Mouse (Mus musculus): ENCODE measurements around the gene Olfr117.
"Not testable (repeated sequence)": the region's sequence is repeated elsewhere in the genome, so short reads cannot be mapped to it uniquely, and the experiment has no call there.

Olfr117 gene

DNA sequence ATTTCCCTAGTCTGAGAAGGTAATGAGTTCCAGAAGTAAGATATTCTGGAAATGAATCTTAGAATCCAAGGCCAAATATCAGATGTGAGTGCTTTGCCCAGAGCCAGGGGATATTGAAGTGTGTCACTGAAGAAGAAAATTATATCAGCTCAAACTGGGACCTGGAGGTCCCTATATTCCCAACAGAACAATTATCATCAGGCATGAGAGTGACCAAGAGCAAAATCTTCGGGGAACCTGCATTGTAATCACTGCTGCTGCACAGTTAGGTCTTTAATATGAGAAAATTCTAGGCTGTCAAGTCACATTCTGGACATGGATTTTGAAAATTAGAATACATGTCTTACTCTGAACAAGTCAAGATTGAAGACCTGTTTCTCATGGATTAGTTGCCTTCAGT is at the start of gene Olfr117:
TSS of gene Olfr117 (minus strand) at position 101 of the 400 bp plus-strand sequence.
- no peak for DNase-seq (ENCODE audit: low read depth in 1 of 2, low spot score in 2 of 2)

DNA sequence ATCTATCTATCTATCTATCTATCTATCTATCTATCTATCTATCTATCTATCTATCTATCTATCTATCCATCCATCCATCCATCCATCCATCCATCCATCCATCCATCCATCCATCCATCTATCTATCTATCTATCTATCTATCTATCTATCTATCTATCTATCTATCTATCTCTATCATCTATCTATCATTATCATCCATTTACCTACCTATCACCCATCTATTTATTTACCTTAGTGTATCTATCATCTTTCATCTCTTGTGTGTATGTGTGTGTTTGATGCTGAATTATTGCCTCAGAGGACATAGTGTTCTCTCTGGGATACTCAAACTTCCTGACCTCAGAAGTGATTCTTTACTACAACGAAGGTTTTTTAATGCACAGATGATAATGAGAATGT is 32.7 kb upstream of the Olfr117 start, which contains the start of gene Olfr119:
TSS of gene Olfr119 (plus strand) at position 301 of the 400 bp plus-strand sequence.
- not testable (repeated sequence) for DNase-seq (ENCODE audit: low read depth in 1 of 2, low spot score in 2 of 2)

DNA sequence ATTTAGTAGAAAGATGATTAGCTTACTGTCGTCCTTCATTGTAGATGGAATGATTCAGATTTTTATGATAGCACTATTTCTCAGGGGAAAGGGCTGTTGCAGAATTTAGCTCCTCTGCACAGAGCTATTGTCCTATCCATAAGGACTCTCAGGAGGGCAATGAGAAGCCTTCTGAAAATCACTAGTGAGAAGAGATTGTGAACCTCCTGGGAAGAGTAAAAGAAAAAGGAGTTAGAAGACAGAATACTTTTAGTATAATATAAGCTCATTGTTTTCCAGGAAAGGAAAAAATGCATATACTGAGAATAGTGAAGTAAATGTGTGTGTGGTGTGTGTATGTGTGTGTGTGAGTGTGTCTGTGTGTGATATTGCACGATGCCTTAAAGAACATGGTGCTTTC is 3.1 kb upstream of the Olfr117 start, which contains the start of gene Olfr118:
TSS of gene Olfr118 (plus strand) at position 301 of the 400 bp plus-strand sequence.
- DNase-seq (ENCODE audit: low read depth in 1 of 2, low spot score in 2 of 2), result no peak

DNA sequence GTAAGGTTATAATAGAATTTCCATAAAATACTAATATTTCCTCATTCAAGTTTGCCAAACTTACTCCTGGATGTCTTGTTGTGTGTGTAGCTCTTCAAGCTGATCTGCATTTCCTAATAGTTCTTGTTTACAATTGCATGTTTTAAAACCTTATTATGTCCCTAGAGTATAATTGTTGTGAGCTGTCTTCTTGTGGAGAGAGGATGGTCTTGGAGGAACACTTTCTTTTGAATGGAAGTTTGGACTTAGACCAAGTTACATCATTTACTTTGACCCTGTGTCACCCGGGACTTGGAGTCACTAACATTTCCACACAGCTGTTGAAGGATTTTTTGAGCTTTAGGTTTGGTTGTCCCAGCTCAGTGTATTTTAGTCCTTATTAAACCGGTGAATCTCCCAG is 36.6 kb downstream of the Olfr117 start, which contains the start of the genes Olfr115 and Olfr116:
TSS of gene Olfr115 (minus strand) at position 101 of the 400 bp plus-strand sequence.
TSS of gene Olfr116 (minus strand) at position 191 of the 400 bp plus-strand sequence.
- DNase-seq (ENCODE audit: low read depth in 1 of 2, low spot score in 2 of 2), result no peak

All from monocyte, adult 2 months (primary cell).